Mouse (Mus musculus) ovary, adult 18-20 months (tissue): ENCODE data around the gene Zfp1.

Experiments used
- DNase-seq: peaks from one replicate; pipeline ENCODE4 v3.0.0; 2022; ENCODE audit warnings: low spot score, mixed read lengths

The Zfp1 gene

DNA sequence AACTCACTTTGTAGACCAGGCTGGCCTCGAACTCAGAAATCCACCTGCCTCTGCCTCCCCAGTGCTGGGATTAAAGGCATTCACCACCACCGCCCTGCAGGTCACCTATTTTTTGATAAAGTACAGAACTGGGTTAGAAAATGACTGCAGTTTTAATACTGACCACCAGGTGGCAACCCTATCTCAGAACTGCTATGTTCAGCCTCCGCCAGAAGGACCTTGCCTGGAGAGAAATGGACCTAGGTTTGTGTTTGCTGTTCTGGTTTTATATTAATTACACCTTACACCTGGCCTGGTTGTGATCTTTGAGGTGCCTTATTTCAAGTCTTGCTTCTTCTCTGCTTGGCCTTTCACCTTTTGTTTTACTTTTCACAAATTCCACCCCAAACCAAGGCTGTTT lies 34.9 kb downstream of the Zfp1 start:
- no peak for DNase-seq

- no peak for DNase-seq
These were observed 35.6 kb downstream of the Zfp1 start for GRCm38 (mm10) chr8:111678848-111679247.

DNA sequence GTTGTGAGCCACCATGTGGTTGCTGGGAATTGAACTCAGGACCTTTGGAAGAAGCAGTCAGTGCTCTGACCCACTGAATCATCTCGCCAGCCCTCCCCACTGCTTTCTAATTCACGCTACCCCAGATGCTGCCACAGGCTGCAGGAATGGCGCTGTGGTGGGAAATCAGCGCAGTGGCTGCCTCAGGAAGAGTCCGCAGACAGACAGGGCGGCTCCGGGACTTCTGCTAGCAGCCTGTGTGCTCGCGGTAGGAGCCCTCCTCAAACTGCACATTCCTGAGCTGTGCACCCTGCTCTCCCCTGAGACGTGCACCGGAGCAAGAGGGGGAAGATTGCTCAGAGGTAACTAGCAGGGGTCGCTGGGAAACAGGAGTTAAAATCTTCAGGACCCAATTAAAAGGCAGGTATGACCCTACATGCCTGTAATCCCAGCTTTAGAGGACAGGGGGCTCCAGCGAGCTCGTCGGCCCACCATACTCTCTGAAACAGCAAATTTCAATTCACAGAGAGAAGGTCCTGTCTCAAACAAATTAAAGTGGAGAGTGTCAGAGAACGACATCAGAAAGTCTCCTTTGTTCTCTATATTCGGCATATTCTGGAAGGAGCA lies 37.3 kb downstream of the Zfp1 start:
- DNase-seq = no peak

- no peak for DNase-seq
These were observed 38.0 kb downstream of the Zfp1 start for GRCm38 (mm10) chr8:111681153-111681552.

DNA sequence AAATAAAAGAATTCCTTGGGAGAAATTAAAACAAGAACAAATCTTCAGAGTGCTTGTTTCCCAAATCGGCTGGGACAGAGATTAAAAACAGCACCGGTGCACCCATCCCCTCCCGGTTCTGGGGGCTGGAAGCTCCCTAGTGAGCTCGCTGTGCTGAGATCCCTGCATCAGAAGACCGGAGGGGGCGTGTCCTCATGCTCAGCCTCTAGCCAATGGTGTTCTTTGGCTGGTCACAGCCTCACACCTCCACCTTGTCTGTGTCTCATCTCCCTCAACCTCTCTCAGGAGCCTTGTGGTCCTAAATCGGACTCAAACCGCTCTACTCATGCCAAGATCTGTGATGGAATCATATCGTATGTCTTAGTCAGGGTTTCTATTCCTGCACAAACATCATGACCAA lies 39.3 kb downstream of the Zfp1 start:
- no peak for DNase-seq

DNA sequence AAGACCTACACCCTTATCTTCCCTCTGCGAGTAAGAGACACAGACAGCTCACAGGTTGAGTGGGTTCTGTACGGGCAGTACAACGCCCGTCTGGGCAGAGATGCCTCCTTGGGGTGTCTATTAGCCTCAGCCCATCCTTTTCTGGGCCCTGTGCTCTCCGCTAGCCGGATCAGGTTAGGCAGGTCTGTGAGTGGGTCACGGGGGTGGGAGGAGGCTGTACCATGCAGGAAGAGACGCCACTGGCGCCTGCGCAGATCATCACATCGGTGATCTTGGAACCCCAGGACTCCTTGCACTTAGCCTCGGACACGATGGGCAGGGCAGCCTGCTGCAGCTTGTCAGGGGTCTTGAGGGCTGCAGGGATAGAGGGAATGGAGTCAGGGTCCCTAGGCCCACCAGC lies 43.7 kb downstream of the Zfp1 start:
- no peak for DNase-seq

- no peak for DNase-seq
These were observed 47.8 kb downstream of the Zfp1 start, which contains the start of gene Ctrb1 for GRCm38 (mm10) chr8:111690960-111691445. TSS of gene Ctrb1 (minus strand) at chr8:111691010.

GRCm38 (mm10) chr8:111693261-111693741 lies 50.1 kb downstream of the Zfp1 start:
- no peak for DNase-seq

DNA sequence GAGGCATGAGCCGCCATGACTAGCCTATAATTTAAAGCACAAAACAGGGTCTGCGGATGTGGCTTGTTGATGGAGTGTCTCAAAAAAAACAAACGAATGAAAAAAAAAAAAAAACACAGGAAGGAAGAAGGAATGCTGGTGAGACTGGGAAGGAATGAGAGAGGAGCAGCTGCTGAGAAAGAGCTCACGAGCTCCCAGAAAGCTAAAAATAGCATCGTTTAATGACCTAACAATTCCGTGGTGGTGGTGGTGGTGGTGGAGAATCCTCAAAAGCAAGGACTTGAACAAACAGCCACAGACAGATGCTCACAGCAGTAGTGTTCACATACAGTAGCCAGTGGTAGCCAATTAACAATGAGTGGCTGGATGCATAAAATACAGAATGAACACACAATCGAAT lies 52.2 kb downstream of the Zfp1 start:
- no peak for DNase-seq

GRCm38 (mm10) chr8:111697655-111698054 lies 54.5 kb downstream of the Zfp1 start:
- no peak for DNase-seq

- no peak for DNase-seq
These were observed 55.8 kb downstream of the Zfp1 start for GRCm38 (mm10) chr8:111699035-111699434.

- DNase-seq = no peak
These were observed 57.0 kb downstream of the Zfp1 start for GRCm38 (mm10) chr8:111700201-111700600.

GRCm38 (mm10) chr8:111700740-111701139 lies 57.5 kb downstream of the Zfp1 start:
- no peak for DNase-seq

DNA sequence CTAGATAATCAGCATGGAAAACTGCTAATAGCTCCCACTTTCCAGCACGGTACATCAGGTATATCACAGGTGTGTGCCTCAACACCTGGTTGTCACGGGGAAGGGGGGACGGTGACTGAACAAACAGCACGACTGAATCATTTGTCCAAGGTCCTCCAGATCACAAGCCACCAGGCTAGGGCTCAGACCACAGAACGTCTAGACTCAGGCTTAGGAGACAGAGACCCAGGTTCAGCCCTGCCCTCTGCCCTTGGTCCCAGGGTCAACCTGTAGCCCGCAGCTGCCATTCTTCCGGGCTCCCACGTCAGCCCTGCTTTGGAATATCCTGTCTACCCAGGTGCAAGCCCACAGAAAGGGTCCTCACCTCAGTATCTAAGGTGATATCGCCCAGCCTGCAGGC lies 58.2 kb downstream of the Zfp1 start:
- DNase-seq = no peak

GRCm38 (mm10) chr8:111704585-111704984 lies 61.4 kb downstream of the Zfp1 start:
- DNase-seq = no peak

DNA sequence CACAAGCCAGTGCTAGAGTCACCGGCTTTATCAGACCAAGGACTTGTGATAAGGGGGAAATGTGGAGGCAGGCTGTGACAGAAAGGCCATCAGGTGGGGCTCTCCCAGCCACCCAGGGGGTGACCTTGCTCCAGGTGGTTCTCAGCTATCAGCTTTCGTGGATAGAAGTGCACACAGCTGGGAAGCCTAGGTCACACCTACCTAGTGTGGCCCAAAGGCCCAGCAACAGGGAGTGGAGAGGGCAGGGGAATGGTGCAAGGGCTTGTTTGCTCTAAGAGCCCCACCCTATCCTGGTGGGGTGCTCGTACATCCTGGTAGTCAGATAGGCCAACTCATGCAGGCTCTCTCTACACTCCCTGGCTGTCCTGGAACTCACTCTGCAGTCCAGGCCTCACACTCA lies 62.0 kb downstream of the Zfp1 start:
- no peak for DNase-seq

DNA sequence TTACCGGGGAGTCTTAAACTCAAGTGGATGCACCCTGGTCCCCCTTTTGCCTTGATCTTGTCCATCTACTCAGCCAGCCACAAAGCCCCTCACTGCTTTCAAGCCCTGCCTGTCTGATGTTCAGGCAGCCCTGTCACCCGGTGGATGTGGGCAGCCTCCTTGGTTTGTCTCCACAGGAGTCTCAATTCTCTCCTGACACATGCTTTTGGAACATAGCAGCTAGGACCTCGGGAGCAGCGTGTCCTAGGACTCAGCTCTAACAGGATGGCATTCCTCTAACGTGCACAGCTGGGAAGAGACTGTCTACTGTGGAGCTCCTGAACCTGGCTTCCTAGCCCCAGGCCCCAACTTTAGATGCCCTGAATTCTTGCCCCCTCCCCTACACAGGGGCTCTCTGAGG lies 62.5 kb downstream of the Zfp1 start:
- DNase-seq = no peak

- no peak for DNase-seq
These were observed 65.1 kb downstream of the Zfp1 start for GRCm38 (mm10) chr8:111708265-111708664.

GRCm38 (mm10) chr8:111709223-111709622 lies 66.0 kb downstream of the Zfp1 start:
- DNase-seq = no peak

- no peak for DNase-seq
These were observed 67.7 kb downstream of the Zfp1 start for GRCm38 (mm10) chr8:111710777-111711485.

- DNase-seq = no peak
These were observed 68.9 kb downstream of the Zfp1 start for GRCm38 (mm10) chr8:111712135-111712534.

DNA sequence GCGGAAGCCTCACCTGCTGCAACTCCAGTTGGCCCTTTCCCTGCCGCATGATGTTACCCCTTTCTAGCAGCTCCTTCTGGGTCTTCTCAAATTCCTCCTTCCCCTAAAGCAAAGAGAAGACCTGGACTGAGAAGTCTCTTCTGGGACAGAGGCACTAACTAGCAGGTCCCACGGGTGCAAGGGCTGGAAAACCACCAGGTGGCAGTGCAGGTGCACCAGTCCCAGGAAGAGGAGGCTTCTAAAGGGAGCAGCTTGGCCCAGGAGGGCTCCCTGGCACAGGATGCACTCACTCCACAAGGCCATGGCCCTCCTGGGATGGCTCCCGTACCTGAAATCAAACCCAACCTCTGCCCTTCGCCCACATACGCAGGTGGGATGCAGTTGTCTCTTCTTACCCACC lies 69.4 kb downstream of the Zfp1 start:
- DNase-seq = no peak

- DNase-seq = no peak
These were observed 70.1 kb downstream of the Zfp1 start for GRCm38 (mm10) chr8:111713291-111713690.

DNA sequence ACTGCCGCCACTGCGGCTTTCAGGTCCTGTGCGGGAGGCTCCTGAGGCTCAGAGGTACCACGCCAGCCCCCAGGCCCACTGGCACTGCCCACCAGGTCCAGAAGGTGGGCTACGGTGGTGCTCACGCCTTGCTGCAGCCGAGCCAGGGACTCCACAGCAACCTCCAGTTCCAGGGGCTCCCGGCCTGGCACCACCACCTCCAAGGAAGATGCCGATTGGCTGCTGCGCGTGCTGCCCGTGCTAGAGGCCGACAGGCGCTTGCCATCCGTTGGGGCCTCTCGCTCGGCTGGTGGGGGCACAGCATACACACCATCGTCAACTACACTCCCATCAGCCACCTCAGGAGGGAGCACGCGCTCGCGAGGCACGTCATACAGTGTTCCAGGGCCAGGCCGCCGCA lies 70.6 kb downstream of the Zfp1 start:
- no peak for DNase-seq
